Mouse (Mus musculus) heart, embryonic 13.5 days (tissue): Measurements from ENCODE around the gene Fth1. TPM values are rescaled to one million over a fixed set of nuclear protein-coding genes. Genes with fewer than 3 reads are reported as not detected.

Experiments used
- ATAC-seq: fragments of 200-750 bp; cut with Nextera tagmentation; 2 replicates; pipeline ENCODE4 v1.8.0; 2017; ENCODE audit warnings: moderate TSS enrichment; ENCODE audit not compliant: insufficient number of reproducible peaks, low FRiP score, low TSS enrichment; ENCODE audit errors: extremely low read depth
- H3K27ac ChIP-seq: fragments of 300-500 bp; sonication (generic); replicated peaks from 2 replicates; pipeline ENCODE4 v1.5.1; 2015; ENCODE audit warnings: moderate library complexity, mild to moderate bottlenecking, inconsistent platforms
- H3K27me3 ChIP-seq: fragments of 300-500 bp; sonication (generic); replicated peaks from 2 replicates; pipeline ENCODE4 v1.6.1; 2015; ENCODE audit warnings: mild to moderate bottlenecking, inconsistent platforms
- H3K36me3 ChIP-seq: fragments of 300-500 bp; sonication (generic); 2 replicates; pipeline ENCODE4 v1.6.1; 2015; ENCODE audit warnings: mild to moderate bottlenecking, inconsistent platforms
- H3K4me1 ChIP-seq: fragments of 300-500 bp; sonication (generic); 2 replicates; pipeline ENCODE4 v1.6.1; 2015; ENCODE audit warnings: inconsistent platforms
- H3K4me2 ChIP-seq: fragments of 300-500 bp; sonication (generic); 2 replicates; pipeline ENCODE4 v1.6.1; 2015; ENCODE audit warnings: inconsistent platforms, mild to moderate bottlenecking, moderate library complexity
- H3K4me3 ChIP-seq: fragments of 300-500 bp; sonication (generic); 2 replicates; pipeline ENCODE4 v1.5.1; 2015; ENCODE audit warnings: moderate library complexity, mild to moderate bottlenecking, inconsistent platforms
- H3K9ac ChIP-seq: fragments of 300-500 bp; sonication (generic); 2 replicates; pipeline ENCODE4 v1.6.1; 2015; ENCODE audit warnings: inconsistent platforms, mild to moderate bottlenecking, moderate library complexity
- H3K9me3 ChIP-seq: fragments of 300-500 bp; sonication (generic); 2 replicates; pipeline ENCODE4 v1.6.1; 2016; ENCODE audit warnings: inconsistent platforms
- WGBS: fragments of 180-500 bp; shearing (Covaris S2); methylation state at CpG from one replicate; pipeline ENCODE4 v1.1.7; 2015; ENCODE audit warnings: mixed read lengths; 5-methylcytosine and 5-hydroxymethylcytosine counted together
- polyA plus RNA-seq: library from polyadenylated mRNA; unstranded; fragments of >200 nt; fragmentation: Nextera tagmentation; extraction: Ambion mirVana; gene quantifications from 2 replicates; pipeline ENCODE4 v1.2.1, GENCODE M21; 2015

The Fth1 gene
- polyA plus RNA-seq, 1 experiment from 2014 or later: 2,554 TPM

DNA sequence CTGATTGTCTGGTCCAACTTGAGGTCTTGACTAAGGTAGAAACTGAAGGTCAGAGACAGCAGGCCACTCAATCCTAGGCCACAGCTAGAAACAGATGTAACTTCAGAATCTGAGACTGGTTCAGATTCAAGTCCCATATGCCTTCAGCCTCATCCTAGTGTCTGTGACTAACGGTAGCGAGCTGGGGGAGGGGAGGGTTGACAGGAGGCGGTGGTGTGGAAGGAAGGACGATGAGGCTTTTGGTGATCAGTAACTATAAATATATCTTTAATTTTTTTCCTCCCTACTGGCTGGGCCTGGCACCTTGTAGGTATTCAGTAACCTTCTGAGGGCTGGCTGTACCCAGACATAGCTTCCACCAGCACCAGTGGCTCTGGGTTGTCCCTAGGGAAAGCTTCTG is 35.0 kb downstream of the Fth1 start:
- no peak for ATAC-seq
- peak overlapping the region; percentile 96 for H3K27ac ChIP-seq
- peak overlapping the region; percentile 67 for H3K9ac ChIP-seq
- H3K4me1 ChIP-seq: peaks cover 79% of the 10 kb centered on the region
- no peaks in the 10 kb centered on the region for H3K36me3 ChIP-seq
- no peaks in the 10 kb centered on the region for H3K9me3 ChIP-seq
- H3K4me3 ChIP-seq: peak overlapping the region; percentile 72
- WGBS: 39% methylated on average over 4 of the region's 4 CpGs
- no peaks in the 10 kb centered on the region for H3K27me3 ChIP-seq
- H3K4me2 ChIP-seq: peak overlapping the region; percentile 90

DNA sequence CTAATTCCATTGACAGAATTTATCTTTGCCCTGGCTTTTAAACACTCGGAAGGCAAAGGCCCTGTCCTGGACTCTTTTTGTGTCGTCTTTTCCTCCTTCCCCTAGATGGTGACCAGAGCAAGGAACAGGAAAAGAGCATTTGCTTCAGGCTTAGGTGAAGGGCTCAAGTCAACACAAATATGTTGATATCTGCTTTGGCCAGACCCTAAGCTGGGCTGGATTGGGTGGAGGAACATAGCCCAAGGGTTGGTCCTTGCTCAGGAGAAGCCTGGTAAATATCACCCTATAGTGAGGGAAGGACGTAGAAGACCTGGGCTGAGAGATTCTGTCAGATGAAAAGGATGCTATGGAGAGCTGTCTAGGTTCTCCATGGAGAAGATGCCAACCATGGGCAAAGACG is 35.8 kb downstream of the Fth1 start:
- H3K27me3 ChIP-seq: no peaks in the 10 kb centered on the region
- H3K9ac ChIP-seq: peak overlapping the region; percentile 40; the same call in 1 of the 2 replicates
- H3K4me3 ChIP-seq: peak overlapping the region; percentile 72
- 55% methylated on average over 4 of the region's 4 CpGs for WGBS
- no peaks in the 10 kb centered on the region for H3K36me3 ChIP-seq
- peaks cover 84% of the 10 kb centered on the region for H3K4me1 ChIP-seq
- no peaks in the 10 kb centered on the region for H3K9me3 ChIP-seq
- peak overlapping the region; percentile 90 for H3K4me2 ChIP-seq
- no peak for ATAC-seq
- H3K27ac ChIP-seq: peak overlapping the region; percentile 96

DNA sequence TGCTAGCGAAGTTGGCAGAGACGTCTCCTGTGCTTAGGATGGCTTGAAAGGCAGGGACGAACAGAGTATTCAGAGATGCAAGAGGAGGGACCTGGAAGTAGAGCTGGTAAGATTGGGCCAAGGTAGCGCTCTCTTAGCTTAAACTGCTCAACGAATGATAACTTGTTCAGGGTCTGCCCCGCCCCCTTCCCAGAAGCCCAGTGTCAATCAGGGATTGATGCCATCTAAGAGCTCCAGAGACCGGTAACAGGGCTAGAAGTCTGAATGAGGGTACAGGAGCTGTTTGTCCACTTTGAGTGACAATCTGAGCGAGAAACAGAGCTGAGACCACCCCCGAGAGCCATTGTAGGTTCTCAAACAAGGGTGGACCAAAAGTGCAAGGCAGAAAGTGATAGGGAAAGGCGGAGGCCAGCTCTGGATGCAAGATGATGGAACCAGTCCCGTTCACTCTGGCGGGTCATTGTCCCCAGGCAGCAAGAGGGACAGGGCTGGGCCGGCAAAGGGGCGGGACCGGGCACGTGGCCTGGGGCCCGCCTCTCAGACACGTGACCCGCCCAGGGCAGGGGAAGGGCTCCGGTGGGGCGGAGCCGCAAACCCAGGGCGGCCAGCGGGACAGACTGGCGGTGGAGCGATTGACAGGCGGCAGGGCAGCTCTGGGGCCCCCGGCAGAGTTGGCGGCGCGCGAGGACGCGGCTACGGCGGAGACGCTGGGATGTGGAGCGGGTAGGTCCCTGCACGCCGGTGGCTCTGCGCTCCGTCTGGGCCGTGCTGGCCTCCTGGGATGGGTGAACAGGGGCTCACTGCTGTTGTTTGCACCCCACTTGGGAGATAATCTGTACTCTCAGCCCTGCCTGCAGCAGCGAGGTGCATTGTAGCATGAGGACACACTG is 37.5 kb downstream of the Fth1 start:
- Histone ChIP-seq H3K36me3 (no peaks in the 10 kb centered on the region), H3K4me2 (peak overlapping the region; percentile 90), H3K27me3 (no peaks in the 10 kb centered on the region), H3K27ac (peak overlapping the region; percentile 96), H3K9ac (peak overlapping the region; percentile 91), H3K4me1 (peaks cover 86% of the 10 kb centered on the region), H3K9me3 (no peaks in the 10 kb centered on the region), H3K4me3 (peak overlapping the region; percentile 72)
- 6% methylated on average over 44 of the region's 44 CpGs for WGBS
- ATAC-seq: peak; percentile 92

DNA sequence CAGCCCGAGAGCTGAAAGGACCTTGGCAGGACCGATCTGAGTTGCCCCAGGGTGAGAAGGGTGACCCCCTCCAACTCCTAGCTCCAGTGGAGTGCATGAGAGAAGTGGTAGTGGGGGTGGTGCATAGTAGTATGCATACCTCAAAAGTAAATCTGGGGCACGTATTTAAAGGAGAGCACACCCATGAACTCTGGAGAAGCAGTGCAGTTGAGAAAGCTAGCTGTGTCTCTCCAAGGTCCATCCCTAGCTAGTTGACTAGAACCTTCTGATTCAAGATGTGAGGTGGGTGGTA is 38.1 kb downstream of the Fth1 start:
- Histone ChIP-seq H3K27me3 (no peaks in the 10 kb centered on the region), H3K4me1 (peaks cover 86% of the 10 kb centered on the region), H3K36me3 (no peaks in the 10 kb centered on the region), H3K9ac (peak overlapping the region; percentile 91), H3K4me2 (peak overlapping the region; percentile 90), H3K9me3 (no peaks in the 10 kb centered on the region), H3K4me3 (peak overlapping the region; percentile 72), H3K27ac (peak overlapping the region; percentile 96)
- 0 out of 2 replicates have a peak, but pooled peaks have one; percentile 9 for ATAC-seq
- 1% methylated on average over 3 of the region's 3 CpGs for WGBS

DNA sequence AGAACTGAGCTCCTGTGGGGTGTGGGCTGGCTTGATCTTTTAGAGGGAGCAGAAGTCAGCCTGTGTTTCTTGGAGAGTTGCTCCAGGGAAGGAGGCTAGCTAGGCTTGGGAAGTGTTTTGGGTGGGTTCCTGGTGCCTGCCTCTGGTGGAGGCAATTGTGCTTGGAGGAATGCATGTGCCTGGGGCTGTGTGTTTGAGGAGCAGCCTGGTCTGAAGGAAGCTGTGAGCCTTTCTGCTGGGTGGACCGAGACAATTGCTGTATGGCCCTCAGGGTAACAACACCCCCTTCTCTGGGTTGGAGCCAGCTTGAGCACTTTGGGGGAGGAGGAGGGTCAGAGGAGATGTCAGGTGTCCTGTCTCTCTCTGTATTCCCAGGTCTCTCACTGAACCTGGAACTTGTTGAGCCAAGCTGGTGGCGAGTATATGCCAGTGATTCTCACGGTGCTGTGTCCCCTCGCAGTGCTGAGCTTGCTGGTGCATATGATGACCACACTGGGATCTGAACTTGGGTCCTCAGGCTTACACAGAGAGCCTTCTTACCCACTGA is 38.9 kb downstream of the Fth1 start:
- Histone ChIP-seq H3K27me3 (no peaks in the 10 kb centered on the region), H3K4me2 (peak overlapping the region; percentile 90), H3K9me3 (no peaks in the 10 kb centered on the region), H3K9ac (peak overlapping the region; percentile 91), H3K4me1 (peaks cover 86% of the 10 kb centered on the region), H3K4me3 (peak overlapping the region; percentile 72), H3K36me3 (no peaks in the 10 kb centered on the region), H3K27ac (peak overlapping the region; percentile 96; the same call in 1 of the 2 replicates)
- 66% methylated on average over 4 of the region's 4 CpGs for WGBS
- no peak for ATAC-seq

DNA sequence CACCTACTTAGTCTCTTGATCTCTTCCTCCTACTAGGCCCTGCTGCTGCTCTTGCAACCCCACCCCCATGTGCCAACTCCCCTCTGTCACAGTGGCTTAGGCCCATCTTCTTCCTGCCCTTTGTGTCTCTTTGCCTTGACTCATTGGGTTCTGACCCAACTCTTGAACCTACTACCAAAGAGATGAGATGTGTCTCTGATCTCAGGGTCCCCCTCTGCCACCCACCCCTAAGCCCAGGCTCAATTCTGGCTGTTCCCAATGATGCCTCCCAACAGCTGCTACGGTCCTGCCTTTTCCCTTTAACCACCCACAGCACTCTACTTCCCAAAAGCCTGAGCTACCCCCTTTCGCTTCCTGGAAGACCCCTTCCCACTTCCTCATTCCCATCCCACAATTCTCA is 41.6 kb downstream of the Fth1 start:
- H3K9ac ChIP-seq: peak overlapping the region; percentile 52
- no peaks in the 10 kb centered on the region for H3K9me3 ChIP-seq
- H3K36me3 ChIP-seq: peaks cover 6% of the 10 kb centered on the region
- peak overlapping the region; percentile 43 for H3K27ac ChIP-seq
- H3K4me3 ChIP-seq: no peak overlapping the region
- H3K27me3 ChIP-seq: no peaks in the 10 kb centered on the region
- H3K4me2 ChIP-seq: peak overlapping the region; percentile 42; the same call in 1 of the 2 replicates
- ATAC-seq: no peak
- peaks cover 86% of the 10 kb centered on the region for H3K4me1 ChIP-seq
- WGBS: 86% methylated on average over 2 of the region's 2 CpGs

DNA sequence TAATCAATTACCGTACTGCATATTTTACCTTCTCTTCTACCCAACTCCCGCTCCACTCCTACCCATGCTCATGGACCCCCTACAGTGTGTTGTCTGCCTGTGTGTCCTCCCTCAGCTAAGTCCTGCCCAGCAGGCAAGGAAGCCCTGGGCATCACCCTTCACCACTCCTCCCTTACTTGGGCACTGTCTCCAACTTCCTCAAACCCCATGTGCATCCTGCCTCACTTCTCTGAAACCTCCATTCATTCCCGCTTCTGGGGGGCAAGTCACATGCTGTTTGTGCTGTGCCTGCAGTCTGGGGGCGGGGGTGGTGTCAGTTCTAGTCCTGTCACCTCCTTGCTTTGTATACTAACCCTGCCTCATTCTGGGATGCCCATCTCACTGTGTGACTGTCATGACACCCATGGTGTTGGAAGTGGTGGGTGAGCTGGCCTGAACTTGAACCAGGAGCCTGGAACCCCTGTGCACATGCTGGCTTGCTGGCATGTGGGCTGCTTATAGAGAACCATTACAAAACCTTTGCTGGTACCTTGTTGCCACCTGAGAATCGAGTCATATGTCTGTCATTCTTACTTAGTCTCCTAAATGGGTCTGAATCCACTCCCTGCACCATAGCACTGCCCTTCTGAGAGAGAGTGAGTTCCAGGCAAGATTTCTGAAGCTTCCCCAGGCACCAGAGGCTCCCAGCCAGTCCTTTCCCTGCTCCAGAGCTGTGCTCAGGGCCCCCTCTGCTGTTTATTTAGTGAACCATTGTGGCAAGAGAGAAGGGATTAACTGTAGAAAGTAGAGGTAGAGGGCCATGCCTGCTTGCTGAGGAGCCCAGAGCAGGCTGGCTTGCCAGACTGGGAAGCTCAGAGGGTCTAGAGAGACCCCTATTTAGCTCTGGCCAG is 42.3 kb downstream of the Fth1 start:
- Histone ChIP-seq H3K9ac (peak overlapping the region; percentile 52; the same call in 1 of the 2 replicates), H3K27ac (peak overlapping the region; percentile 87), H3K9me3 (no peaks in the 10 kb centered on the region), H3K27me3 (no peaks in the 10 kb centered on the region), H3K4me1 (peaks cover 79% of the 10 kb centered on the region), H3K36me3 (peaks cover 12% of the 10 kb centered on the region), H3K4me2 (peak overlapping the region; percentile 42; the same call in 1 of the 2 replicates), H3K4me3 (no peak overlapping the region)
- 74% methylated on average over 5 of the region's 5 CpGs for WGBS
- ATAC-seq: no peak

DNA sequence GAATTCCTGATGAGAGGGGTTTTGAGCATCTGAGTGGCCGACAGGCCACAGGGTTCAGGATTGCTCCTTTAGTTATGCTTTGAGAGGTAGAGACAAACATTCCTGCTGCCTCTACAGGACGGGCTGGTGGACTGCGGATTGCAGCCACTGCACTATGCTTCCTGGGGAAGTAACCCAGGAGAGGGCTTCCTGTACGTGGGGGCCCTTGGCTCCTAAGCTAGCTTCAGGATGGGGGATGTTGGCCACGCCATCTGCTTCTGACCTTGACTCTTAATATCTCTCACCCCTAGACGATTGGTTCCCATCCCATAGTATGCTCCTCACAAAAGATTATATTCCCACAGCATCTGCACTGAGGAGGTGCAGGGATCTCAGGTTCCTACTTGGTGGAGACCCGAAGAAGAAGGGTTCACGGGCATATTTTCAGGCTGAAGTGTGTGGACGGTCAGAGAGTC is 42.9 kb downstream of the Fth1 start:
- H3K9ac ChIP-seq: no peak overlapping the region
- no peaks in the 10 kb centered on the region for H3K27me3 ChIP-seq
- peaks cover 77% of the 10 kb centered on the region for H3K4me1 ChIP-seq
- H3K4me3 ChIP-seq: no peak overlapping the region
- H3K36me3 ChIP-seq: peaks cover 19% of the 10 kb centered on the region
- H3K4me2 ChIP-seq: peak overlapping the region; percentile 2; the same call in 1 of the 2 replicates
- H3K9me3 ChIP-seq: no peaks in the 10 kb centered on the region
- H3K27ac ChIP-seq: peak overlapping the region; percentile 87
- 50% methylated on average over 9 of the region's 9 CpGs for WGBS
- ATAC-seq: no peak

DNA sequence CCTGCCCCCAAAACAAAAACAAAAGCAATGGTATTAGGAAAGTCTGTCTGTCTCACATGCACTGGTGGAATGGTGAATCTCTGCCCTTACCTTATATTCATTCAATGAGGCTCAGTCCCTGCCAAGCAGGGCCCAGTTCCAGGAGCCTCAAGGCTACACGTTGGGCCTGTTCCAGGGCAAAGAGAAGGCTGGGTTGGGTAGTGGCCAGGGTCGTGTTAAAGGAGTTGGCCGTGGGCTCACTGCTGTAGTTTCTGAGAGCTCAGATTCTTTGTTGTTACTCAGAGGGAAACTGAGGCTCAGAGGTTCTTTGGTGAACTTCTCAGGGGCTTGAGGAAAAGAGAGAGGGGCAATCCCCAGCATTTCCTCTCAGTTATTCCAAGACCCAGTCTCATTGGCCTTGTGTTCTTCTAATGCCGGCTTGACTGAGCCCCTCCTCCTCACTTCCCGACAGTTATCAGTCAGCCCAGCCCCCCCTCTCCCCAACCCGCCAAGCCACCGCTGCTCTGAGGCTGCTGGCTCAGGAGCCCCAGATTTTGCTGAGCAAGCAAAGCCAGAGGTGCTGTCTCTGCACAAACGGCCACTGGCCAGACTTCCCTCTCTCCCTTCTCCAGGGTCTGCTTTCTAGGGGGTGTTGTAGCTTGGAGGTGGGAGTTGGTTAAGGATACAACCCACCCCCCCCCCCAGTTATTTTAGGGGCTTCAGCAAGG is 44.9 kb downstream of the Fth1 start:
- Histone ChIP-seq H3K4me2 (peak overlapping the region; percentile 50), H3K4me1 (peaks cover 58% of the 10 kb centered on the region), H3K27ac (peak overlapping the region; percentile 87), H3K4me3 (no peak overlapping the region), H3K9ac (peak overlapping the region; percentile 73), H3K9me3 (no peaks in the 10 kb centered on the region), H3K27me3 (no peaks in the 10 kb centered on the region), H3K36me3 (peaks cover 39% of the 10 kb centered on the region)
- WGBS: 18% methylated on average over 8 of the region's 8 CpGs
- ATAC-seq: no peak; the same call in 1 of the 2 replicates

DNA sequence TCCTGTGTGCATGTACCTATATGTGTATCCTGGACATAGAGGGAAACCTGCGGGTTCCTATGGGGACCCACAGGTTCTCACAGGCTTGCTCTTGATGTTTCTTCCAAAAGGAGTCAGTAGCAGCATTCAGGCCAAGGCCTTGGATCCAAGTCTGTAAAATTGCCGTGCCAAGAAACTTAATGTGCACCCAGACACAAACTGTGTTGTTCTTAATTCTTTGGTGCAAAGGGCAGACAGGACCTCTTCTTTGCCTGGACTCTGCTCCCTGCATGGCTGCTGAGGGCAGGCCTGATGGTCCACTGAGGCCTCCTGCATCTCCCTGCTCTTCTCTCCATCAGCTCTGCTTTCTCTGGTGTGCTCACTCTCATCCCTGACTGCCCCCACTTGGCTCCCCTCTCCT is 49.3 kb downstream of the Fth1 start:
- Histone ChIP-seq H3K4me3 (no peak overlapping the region), H3K9me3 (no peaks in the 10 kb centered on the region), H3K36me3 (peaks cover 72% of the 10 kb centered on the region), H3K9ac (no peak overlapping the region), H3K4me2 (no peak overlapping the region), H3K27me3 (no peaks in the 10 kb centered on the region), H3K4me1 (peaks cover 24% of the 10 kb centered on the region), H3K27ac (no peak overlapping the region)
- ATAC-seq: no peak
- 85% methylated on average over 2 of the region's 2 CpGs for WGBS
